Mouse (Mus musculus) kidney, adult 9 months (tissue): ENCODE measurements around the gene Stag1.
"Not testable (repeated sequence)": the region's sequence is repeated elsewhere in the genome, so short reads cannot be mapped to it uniquely, and the experiment has no call there.

Experiments
- DNase-seq: peaks from one replicate; pipeline ENCODE4 v3.0.0; 2022

Stag1 gene

GRCm38 (mm10) chr9:100689765-100690316, 92.2 kb downstream of the Stag1 start:
- no peak for DNase-seq

- DNase-seq: no peak
These were observed 94.6 kb downstream of the Stag1 start for GRCm38 (mm10) chr9:100692239-100692638.

GRCm38 (mm10) chr9:100696537-100696936, 98.9 kb downstream of the Stag1 start:
- DNase-seq: no peak

- DNase-seq: no peak
These were observed 110.0 kb downstream of the Stag1 start for GRCm38 (mm10) chr9:100707644-100708043.

- DNase-seq: no peak
These were observed 114.1 kb downstream of the Stag1 start for GRCm38 (mm10) chr9:100711665-100712064.

GRCm38 (mm10) chr9:100724832-100725231, 127.2 kb downstream of the Stag1 start:
- DNase-seq: not testable (repeated sequence)

- no peak for DNase-seq
These were observed 134.2 kb downstream of the Stag1 start for GRCm38 (mm10) chr9:100731839-100732238.

- DNase-seq: no peak
These were observed 136.4 kb downstream of the Stag1 start for GRCm38 (mm10) chr9:100733907-100734440.

GRCm38 (mm10) chr9:100735993-100736645, 138.5 kb downstream of the Stag1 start:
- DNase-seq: no peak

GRCm38 (mm10) chr9:100736646-100737031, 139.0 kb downstream of the Stag1 start:
- no peak for DNase-seq

GRCm38 (mm10) chr9:100777238-100777637, 179.6 kb downstream of the Stag1 start:
- not testable (repeated sequence) for DNase-seq

GRCm38 (mm10) chr9:100865984-100866383, 268.4 kb downstream of the Stag1 start:
- DNase-seq: no peak

- DNase-seq: no peak
These were observed 272.0 kb downstream of the Stag1 start for GRCm38 (mm10) chr9:100869635-100870034.

GRCm38 (mm10) chr9:100896111-100896510, 298.5 kb downstream of the Stag1 start:
- DNase-seq: no peak

GRCm38 (mm10) chr9:100898042-100898441, 300.4 kb downstream of the Stag1 start:
- no peak for DNase-seq

GRCm38 (mm10) chr9:100910352-100910751, 312.8 kb downstream of the Stag1 start:
- peak; percentile 23 for DNase-seq

- DNase-seq: peak; percentile 78
These were observed 319.5 kb downstream of the Stag1 start for GRCm38 (mm10) chr9:100917111-100917510.

- DNase-seq: peak; percentile 5
These were observed 329.0 kb downstream of the Stag1 start for GRCm38 (mm10) chr9:100926629-100927028.

GRCm38 (mm10) chr9:100942042-100942441, 344.4 kb downstream of the Stag1 start:
- no peak for DNase-seq

GRCm38 (mm10) chr9:100944677-100945365, 347.2 kb downstream of the Stag1 start:
- DNase-seq: no peak

GRCm38 (mm10) chr9:100951481-100951880, 353.9 kb downstream of the Stag1 start:
- peak; percentile 27 for DNase-seq

- no peak for DNase-seq
These were observed 365.4 kb downstream of the Stag1 start for GRCm38 (mm10) chr9:100962903-100963427.

- DNase-seq: no peak
These were observed 365.9 kb downstream of the Stag1 start for GRCm38 (mm10) chr9:100963428-100963912.
